ENCODE assay signal across 9 mouse cellular contexts in genomic region chr5:136714232-136714875, GRCm38 (mm10). TPM values are rescaled to one million over a fixed set of nuclear protein-coding genes. Genes with fewer than 3 reads are reported as not detected.
A peak's percentile ranks its signal among the peaks of the same experiment; 100 is the strongest.
DNase-seq lines count a peak whose midpoint lies in the region; ATAC-seq and TF ChIP-seq lines count a peak whose summit lies in the region.
"Had no signal": no experiment of that assay in that cellular context is flagged by ENCODE, and none has a peak within 500 bp of the region (broad histone marks: within the 10 kb centered on the region; RNA-seq: fewer than 3 reads in every experiment).

No protein-coding gene starts in this region.

- peak overlapping the region; percentile 33 for H3K4me2 ChIP-seq in forebrain, embryonic 14.5 days (ENCODE audit: low read length)

- no peaks in the 10 kb centered on the region for H3K36me3 ChIP-seq in forebrain, embryonic 14.5 days (ENCODE audit: control insufficient read depth, insufficient read depth, low read length)
- no peaks in the 10 kb centered on the region for H3K36me3 ChIP-seq in midbrain, embryonic 10.5 days

- H3K4me3 ChIP-seq in cerebellum, adult 2 months (replicated peaks; ENCODE audit: insufficient read depth, low read depth, low read length) = peak overlapping the region; percentile 2
- H3K4me3 ChIP-seq in forebrain, embryonic 14.5 days (ENCODE audit: low read depth, low read length) = peak overlapping the region; percentile 14; the same call in 1 of the 2 replicates
- H3K4me3 ChIP-seq in midbrain, embryonic 10.5 days = peak overlapping the region; percentile 34

- H3K4me1 ChIP-seq in cerebellum, adult 2 months (ENCODE audit: control insufficient read depth, insufficient read depth, low read length) = no peaks in the 10 kb centered on the region
- H3K4me1 ChIP-seq in forebrain, embryonic 14.5 days (ENCODE audit: control insufficient read depth, insufficient read depth, low read length) = peaks cover 13% of the 10 kb centered on the region
- peaks cover 10% of the 10 kb centered on the region for H3K4me1 ChIP-seq in midbrain, embryonic 10.5 days

- peak; percentile 13 for DNase-seq in kidney, postnatal 14 days
- no peak for DNase-seq in kidney, adult 11 months
- DNase-seq in cerebellum, adult 2 months = peak; percentile 54 to 59
- peak; percentile 68 for DNase-seq in forebrain, embryonic 14.5 days (ENCODE audit: low spot score)
- no peak for DNase-seq in midbrain, embryonic 10.5 days (ENCODE audit: low spot score)
- DNase-seq in adrenal gland, postnatal 25 days = no peak
- no peak for DNase-seq in layer of hippocampus, adult 8-10 months (ENCODE audit: low spot score in 2 of 2)
- DNase-seq in urinary bladder, postnatal 10 days (ENCODE audit: low spot score) = no peak

- H3K9ac ChIP-seq in forebrain, embryonic 14.5 days (ENCODE audit: low read length) = peak overlapping the region; percentile 40; the same call in 1 of the 2 replicates
- H3K9ac ChIP-seq: liver, embryonic 14.5 days had no signal

- H3K27me3 ChIP-seq in cerebellum, adult 2 months (ENCODE audit: control insufficient read depth, insufficient read depth, low read length) = no peaks in the 10 kb centered on the region
- 0 out of 2 replicates have a peak, but pooled peaks cover 2% of the 10 kb centered on the region for H3K27me3 ChIP-seq in forebrain, embryonic 14.5 days (replicated peaks; ENCODE audit: control insufficient read depth, insufficient read depth, low read length)
- H3K27me3 ChIP-seq in midbrain, embryonic 10.5 days (ENCODE audit: low read depth, poor library complexity, severe bottlenecking) = peaks cover 21% of the 10 kb centered on the region

- WGBS in cerebellum, adult 2 months = 17% methylated on average over 32 of the region's 32 CpGs
- WGBS in forebrain, embryonic 14.5 days = 13% methylated on average over 32 of the region's 32 CpGs
- WGBS in midbrain, embryonic 10.5 days = 31% methylated on average over 32 of the region's 32 CpGs

- no peak overlapping the region for H3K27ac ChIP-seq in cerebellum, adult 2 months (ENCODE audit: insufficient read depth, low read length)
- no peak overlapping the region for H3K27ac ChIP-seq in forebrain, embryonic 14.5 days (ENCODE audit: low read depth, low read length)
- no peak overlapping the region; the same call in 1 of the 2 replicates for H3K27ac ChIP-seq in midbrain, embryonic 10.5 days (replicated peaks)
- H3K27ac ChIP-seq: liver, embryonic 14.5 days had no signal

- no peaks in the 10 kb centered on the region for H3K9me3 ChIP-seq in forebrain, embryonic 14.5 days (replicated peaks; ENCODE audit: control insufficient read depth, low read length)
- no peaks in the 10 kb centered on the region for H3K9me3 ChIP-seq in midbrain, embryonic 10.5 days (replicated peaks)

- no peak for TF ChIP-seq POLR2A in cerebellum, adult 2 months (IDR thresholded peaks at IDR 0.05; ENCODE audit: borderline replicate concordance, insufficient read depth, low read length)

- no peak for TF ChIP-seq CTCF in cerebellum, adult 2 months (IDR thresholded peaks at IDR 0.05; ENCODE audit: borderline replicate concordance, insufficient read depth, low read depth, low read length)

- peak; percentile 60 for ATAC-seq in forebrain, embryonic 14.5 days

RNA-seq across cellular contexts. Expression of gene Myl10, which starts 21.4 kb away (rescaled TPM):
- polyA plus RNA-seq in cerebellum, adult 2 months (2012; rRNA removed) = not detected in 2 replicates
- polyA plus RNA-seq in forebrain, embryonic 14.5 days (2014; fragmentation: Nextera tagmentation; extraction: Ambion mirVana) = not detected in 2 replicates
- not detected in 2 replicates for polyA plus RNA-seq in midbrain, embryonic 10.5 days (2016; fragmentation: Nextera tagmentation; extraction: Ambion mirVana)
- total RNA-seq in adrenal gland, postnatal 25 days (2021) = not detected in 2 replicates
- total RNA-seq in layer of hippocampus, adult 8-10 months (2022) = not detected
- polyA plus RNA-seq: liver, embryonic 14.5 days had no signal

Comparison
In these comparisons a context has a peak if more than half of its experiments do, and no peak if none do; other contexts are left out.
1. DNase-seq: peak in kidney, postnatal 14 days (single experiment), cerebellum, adult 2 months (2 of 2) and forebrain, embryonic 14.5 days (single experiment); none in kidney, adult 11 months (single experiment), midbrain, embryonic 10.5 days (single experiment), adrenal gland, postnatal 25 days (single experiment), layer of hippocampus, adult 8-10 months (0 of 2) and urinary bladder, postnatal 10 days (single experiment).
2. Peak in every context shown above with its lines, with median percentiles within 50 percentile points of each other: H3K4me3 ChIP-seq.